Mouse (Mus musculus): ENCODE results near the gene Zbtb20.

Zbtb20 gene

DNA sequence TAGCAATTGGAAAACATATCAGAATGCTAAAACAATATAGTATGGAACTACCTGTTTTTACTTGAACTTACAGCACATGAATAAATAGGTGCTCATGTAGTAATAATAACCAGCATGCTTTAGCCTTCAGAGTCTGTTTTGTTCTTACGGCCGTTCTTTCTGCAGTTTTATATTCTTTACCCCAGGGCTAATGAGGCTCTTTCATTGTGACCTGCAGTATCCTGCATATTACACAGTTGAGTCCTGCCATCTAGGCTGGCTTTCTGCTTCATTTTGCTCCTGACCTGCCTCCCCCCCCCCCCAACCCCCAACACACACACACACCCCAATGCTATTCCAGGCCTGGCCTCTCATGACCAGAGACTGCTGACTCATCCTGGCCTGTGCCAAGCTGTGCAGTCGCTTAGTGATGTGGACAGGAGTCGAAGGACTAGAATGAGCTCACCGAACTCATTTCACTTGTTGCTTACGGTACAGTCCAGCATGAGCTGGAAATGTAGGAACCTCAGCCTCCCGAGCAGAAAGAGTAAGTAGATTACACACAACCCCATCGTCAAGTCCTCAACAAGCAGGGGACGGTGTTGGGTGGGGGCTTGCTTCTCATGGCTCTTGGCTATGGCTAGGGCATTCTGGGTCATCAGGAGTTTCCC, 487.1 kb downstream of the Zbtb20 start:
- no peak for DNase-seq (ENCODE audit: low read depth)

- DNase-seq (ENCODE audit: low read depth) = no peak
Observed at GRCm38 (mm10) chr16:43363316-43363715, 487.6 kb downstream of the Zbtb20 start.

DNA sequence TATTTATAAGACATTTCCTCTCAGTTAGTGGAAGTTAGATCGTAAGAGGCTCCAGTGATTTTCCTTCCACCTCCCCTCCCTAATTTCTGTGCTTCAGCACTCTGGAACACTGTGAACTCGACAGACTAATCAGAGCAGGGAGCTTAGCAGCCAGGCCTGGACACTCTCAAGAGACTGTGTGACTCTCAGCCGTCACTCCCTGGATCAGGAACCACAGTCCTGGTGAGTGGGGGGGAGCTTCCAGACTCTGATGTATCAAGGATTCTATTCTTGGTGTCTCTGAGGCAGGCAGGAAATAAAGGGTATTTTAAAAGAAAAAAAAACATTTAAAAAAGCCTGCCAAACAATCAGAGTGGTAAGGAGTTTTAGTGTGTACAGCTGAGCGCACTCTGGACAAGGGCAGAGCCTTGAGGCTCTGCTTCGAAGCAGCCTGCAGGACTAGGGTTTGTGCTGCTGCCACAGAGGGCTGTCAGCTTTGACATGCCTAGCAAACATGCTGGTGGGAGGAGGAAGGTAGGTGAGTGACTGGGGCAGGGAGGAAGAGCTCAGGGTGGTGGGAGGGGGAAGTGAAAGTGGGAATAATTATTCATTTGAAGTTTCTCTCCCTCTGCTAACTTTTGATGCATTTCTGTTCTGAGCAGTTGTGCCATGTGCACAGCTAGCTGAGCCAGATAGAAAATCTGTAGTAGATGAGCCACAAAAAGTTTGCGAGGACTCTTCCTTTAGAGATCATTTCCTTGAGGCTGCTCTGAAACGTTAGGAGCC, 488.3 kb downstream of the Zbtb20 start:
- DNase-seq (ENCODE audit: low read depth) = no peak

- no peak for DNase-seq (ENCODE audit: low read depth)
Observed at GRCm38 (mm10) chr16:43364516-43364910, 488.8 kb downstream of the Zbtb20 start.

DNA sequence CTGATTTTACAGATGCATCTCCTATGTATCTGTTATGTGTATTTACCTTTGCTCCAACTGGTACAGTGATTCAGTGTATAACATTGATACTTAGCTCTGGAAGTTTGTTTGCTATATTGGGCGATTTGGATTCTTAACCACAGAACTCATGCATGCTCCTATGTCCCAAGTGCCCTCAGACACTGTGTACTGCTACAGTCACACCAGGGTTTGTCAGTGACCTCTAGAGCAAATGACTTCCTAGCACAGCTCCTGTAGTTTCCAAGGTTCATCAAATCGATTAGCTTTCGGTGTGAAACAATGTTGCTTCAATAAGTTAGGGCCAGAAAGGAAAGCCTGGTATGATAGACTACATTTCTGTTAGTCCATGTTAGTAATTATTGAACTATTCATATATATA, 489.6 kb downstream of the Zbtb20 start:
- DNase-seq (ENCODE audit: low read depth) = no peak

DNA sequence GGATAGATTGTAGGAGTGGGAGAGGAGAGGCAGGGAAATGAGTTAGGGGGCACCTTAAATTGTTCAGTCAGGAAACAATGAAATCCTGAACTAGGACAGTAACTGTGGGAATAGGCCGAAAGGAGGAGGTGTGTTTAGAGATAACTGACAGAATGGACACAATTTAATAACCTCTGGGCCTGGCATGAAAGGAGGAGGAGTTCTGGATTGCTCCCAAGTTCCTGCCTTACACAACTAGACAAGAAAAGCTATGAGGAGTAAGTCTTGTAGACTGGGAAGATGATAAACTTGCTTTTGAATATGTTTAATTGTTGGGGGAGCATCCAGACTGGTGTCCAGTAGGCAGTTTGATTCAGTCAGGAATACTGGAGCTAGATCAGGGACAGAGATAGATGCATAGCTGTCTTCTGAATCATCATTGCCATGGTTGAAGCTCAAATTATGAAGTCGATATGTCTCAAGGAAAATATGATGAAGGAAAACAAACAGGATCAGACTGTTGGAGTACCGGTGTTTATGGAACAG, 494.9 kb downstream of the Zbtb20 start:
- DNase-seq (ENCODE audit: low read depth) = no peak

DNA sequence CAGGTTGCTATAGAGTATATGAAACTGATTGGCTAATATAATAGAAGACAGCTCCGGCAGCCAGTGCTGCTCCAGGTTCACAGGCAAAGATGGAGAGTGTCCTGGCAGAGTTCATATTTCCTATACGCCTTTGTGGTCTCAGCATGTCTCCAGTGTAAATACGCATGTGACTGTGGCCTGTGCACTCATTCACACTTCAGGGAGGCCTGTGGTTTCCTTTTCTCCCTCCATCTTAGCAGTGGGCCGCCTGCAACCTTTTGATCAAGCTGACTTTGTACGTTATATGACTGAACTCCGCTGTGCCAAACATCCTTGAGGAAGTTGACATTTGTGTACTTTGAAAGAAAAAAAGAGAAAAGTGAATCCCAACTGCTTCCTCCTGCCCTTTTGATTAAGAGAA, 501.1 kb downstream of the Zbtb20 start:
- no peak for DNase-seq (ENCODE audit: low read depth)

DNA sequence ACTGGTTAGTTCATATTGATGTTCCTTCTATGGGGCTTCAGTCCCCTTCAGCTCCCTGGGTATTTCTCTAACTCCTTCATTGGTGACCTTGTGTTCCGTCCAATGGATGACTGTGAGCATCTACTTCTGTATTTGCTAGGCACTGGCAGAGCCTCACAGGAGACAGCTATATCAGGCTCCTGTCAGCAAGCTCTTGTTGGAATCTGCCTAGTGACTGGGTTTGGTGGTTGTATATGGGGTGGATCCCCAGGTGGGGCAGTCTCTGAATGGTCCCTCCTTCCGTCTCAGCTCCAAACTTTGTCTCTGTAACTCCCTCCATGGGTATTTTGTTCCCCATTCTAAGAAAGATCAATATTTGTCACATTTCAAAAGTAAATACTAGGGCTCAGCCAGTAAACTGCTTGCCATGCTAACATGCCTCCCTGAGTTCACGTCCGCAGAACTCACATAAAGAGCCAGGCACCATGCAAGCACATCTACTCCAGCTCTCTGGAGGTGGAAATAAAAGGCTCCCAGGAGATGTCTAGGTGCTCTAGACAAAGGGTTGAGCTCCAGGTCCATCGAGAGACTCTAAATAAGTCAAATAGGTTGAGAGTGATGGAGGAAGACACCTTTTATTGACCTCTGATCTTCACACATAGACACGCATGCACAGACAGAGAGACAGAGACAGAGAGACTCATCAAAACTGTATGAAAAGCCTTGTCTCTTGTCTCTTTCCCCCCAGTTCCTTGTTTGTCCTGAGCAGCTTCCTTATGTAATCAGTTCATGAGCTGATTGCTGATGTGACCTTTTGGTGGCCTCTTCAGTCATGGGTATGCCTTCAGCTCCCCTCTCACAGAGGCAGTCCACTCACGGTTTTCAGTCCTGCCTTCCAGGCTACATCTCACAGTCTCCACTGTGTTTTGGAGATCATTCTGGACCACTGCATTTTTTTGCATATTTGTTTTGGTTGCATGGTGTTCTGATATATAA, 504.0 kb downstream of the Zbtb20 start:
- no peak for DNase-seq (ENCODE audit: low read depth)

- DNase-seq (ENCODE audit: low read depth) = no peak
Observed at GRCm38 (mm10) chr16:43381183-43381582, 505.5 kb downstream of the Zbtb20 start.

DNA sequence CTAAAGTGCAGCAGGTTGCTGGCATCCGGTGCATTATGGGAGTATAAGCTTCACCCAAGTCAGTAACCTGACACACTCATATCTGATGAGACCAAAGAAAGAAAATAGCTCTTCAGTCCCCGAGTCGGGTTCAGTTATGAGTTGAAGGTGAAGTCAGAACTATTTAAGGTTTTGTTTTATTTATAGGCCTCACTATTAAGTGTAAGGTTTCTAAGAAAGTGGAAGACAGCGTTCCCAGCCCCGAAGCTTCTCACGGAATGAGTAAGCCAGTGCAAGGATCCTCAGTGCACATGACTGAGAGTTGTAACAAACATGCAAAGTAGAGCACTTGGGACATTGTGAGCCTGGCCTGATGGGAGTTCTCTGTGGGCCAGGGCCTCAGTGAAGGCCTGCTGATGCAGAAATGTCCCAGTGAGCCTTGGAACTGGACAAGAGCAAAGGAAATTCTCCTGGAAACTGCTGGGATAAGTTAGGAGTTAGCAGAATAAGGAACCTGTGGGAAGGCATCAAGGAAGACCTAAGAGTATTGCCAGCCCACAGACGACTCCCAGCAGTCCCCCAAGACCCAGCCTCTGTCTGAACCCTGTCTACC, 507.6 kb downstream of the Zbtb20 start:
- DNase-seq (ENCODE audit: low read depth) = no peak

- DNase-seq (ENCODE audit: low read depth) = no peak
Observed at GRCm38 (mm10) chr16:43384953-43385619, 509.4 kb downstream of the Zbtb20 start.

DNA sequence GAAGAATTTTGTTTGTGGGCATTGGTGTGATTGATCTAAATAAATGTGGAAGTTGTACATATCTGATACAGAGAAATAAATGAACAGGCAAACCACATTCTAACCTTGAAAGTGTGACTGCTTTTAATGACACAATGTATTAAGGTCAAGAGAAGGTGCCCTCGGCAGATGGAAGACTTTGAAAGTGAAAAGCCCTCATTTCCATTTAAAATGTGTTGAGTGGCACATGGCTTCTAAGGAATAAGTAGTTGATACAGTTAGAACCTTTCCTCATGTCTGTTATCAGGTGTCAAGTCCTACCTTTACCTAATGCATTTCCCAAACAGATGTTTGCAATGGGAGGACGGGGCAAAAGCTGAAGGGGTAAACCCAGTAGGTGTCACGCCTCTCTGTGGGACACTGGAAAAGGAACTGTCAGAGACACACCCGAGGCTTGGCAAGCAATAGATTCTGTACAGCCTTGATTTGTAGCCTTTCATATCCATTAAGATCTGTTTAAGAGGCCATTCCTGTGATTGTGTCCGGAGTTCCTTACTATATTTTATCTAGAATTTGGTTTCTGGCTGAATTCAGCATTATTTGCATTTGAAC, 510.0 kb downstream of the Zbtb20 start:
- no peak for DNase-seq (ENCODE audit: low read depth)

- no peak for DNase-seq (ENCODE audit: low read depth)
Observed at GRCm38 (mm10) chr16:43386426-43386825, 510.7 kb downstream of the Zbtb20 start.

GRCm38 (mm10) chr16:43388389-43388788, 512.7 kb downstream of the Zbtb20 start:
- DNase-seq (ENCODE audit: low read depth) = no peak

DNA sequence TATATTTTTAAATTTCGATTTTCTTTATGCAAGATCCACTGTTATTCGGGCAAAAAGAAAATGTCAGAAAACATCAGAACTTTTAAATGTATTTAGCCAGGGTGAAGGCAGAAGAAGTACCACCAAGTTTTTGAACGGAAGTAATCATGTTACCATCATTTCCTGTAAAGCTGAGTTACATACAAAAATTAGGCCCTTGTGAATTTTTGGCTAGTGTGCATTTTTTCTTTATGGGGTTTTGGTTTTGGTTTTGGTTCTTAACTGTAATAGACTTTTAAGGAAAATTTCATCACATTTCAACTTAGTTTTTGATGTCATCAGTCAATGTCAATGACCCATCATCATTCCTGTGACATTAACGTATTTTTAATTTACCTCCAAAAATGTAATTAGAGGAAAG, 514.7 kb downstream of the Zbtb20 start:
- DNase-seq (ENCODE audit: low read depth) = no peak

DNA sequence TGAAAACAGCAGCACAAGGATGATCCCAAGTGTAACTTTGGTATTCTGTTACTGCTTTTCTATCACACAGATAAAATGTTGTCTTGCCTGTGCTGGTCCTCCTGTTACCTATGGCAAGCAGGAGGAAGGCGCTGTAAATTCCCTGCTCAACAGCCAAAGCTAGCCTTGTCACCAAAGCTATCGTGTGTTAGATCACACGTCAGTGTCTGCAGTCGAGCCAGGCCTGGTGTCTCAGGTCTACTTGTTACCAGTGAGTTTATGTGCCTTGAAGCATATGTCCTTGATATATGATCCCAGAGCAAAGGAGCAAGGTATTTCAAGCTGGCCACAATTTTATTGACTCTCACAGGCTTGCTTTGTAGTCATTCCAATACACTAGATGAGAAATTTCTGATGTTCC, 517.7 kb downstream of the Zbtb20 start:
- DNase-seq (ENCODE audit: low read depth) = no peak

DNA sequence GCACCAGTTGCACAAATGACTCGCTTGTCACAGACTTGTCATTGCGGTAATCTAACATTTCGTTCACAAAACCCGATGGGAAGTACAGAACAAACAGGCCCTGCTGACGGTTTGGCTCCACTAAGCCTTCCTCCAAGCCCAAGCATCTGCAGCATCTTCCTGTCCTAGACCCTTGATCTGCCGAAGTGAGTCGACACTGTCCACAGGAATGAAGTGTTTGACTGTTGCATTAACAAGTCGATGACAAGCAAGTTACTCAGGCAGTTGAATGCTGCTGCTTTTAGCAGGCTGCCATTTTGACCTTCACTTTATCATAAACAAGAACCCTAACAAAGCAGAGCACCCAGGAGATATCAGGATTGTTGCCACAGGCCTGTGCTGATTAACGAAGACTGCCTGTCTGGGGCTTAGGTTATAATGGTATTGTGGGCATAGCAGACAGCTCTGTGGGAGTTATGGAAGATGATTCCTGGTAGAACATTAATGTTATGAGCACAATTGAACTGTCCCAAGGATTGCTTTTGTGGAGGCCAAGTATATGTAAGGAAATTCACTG, 518.4 kb downstream of the Zbtb20 start:
- no peak for DNase-seq (ENCODE audit: low read depth)

- no peak for DNase-seq (ENCODE audit: low read depth)
Observed at GRCm38 (mm10) chr16:43394760-43395159, 519.1 kb downstream of the Zbtb20 start.

GRCm38 (mm10) chr16:43396849-43397628, 521.4 kb downstream of the Zbtb20 start:
- no peak for DNase-seq (ENCODE audit: low read depth)
